Mouse (Mus musculus): ENCODE results near the gene Fam172a. TPM values are rescaled to one million over a fixed set of nuclear protein-coding genes. Genes with fewer than 3 reads are reported as not detected.

The Fam172a gene
- total and polyA plus RNA-seq, 3 experiments, result 33.4 to 89.8 (median 45.3) TPM

DNA sequence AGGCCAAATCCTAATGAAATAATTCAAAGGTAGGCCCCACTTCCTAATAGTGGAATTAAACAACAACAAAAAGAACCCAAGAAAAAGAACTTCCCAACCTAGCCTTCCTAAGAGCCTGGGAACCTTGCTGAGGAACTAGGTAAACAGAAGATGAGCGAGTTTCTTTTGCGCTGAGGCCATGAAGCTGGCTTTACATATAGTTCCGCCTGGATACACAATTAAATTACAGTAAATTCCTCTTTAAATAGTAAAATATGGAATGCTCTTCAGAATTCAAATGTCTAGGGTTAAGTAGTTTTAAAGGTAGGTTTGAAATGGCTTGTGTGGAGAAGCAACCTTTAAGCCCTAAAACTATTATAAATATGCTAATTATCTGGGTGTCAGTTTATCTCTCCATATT lies 478.4 kb downstream of the Fam172a start:
- no peak for TF ChIP-seq GATA1 (IDR thresholded peaks at IDR 0.05; ENCODE audit: borderline replicate concordance, low read length)
- no peak for TF ChIP-seq POLR2AphosphoS5 (IDR thresholded peaks at IDR 0.05; ENCODE audit: insufficient replicate concordance, low read depth, low read length)
- no peak for TF ChIP-seq CTCF (IDR thresholded peaks at IDR 0.05; ENCODE audit: low read depth, low read length)
- TF ChIP-seq GATA2 (IDR thresholded peaks at IDR 0.05; ENCODE audit: borderline replicate concordance, low read depth, low read length), result no peak
- no peak for TF ChIP-seq TAL1 (conservative IDR thresholded peaks at IDR 0.05; ENCODE audit: low read depth, low read length)
- no peak for ATAC-seq (ENCODE audit: extremely low read depth, insufficient number of reproducible peaks, low FRiP score, poor library complexity, severe bottlenecking)
- Histone ChIP-seq H3K36me3 (replicated peaks) (no peaks in the 10 kb centered on the region), H3K4me1 (ENCODE audit: insufficient read depth, low read depth, low read length) (peaks cover 3% of the 10 kb centered on the region; the same call in 1 of the 2 replicates), H3K4me3 (ENCODE audit: low read depth, low read length) (no peak overlapping the region), H3K27me3 (ENCODE audit: insufficient read depth, low read length) (peaks cover 55% of the 10 kb centered on the region), H3K9me3 (replicated peaks) (no peaks in the 10 kb centered on the region)
- DNase-seq (ENCODE audit: low spot score), result no peak

DNA sequence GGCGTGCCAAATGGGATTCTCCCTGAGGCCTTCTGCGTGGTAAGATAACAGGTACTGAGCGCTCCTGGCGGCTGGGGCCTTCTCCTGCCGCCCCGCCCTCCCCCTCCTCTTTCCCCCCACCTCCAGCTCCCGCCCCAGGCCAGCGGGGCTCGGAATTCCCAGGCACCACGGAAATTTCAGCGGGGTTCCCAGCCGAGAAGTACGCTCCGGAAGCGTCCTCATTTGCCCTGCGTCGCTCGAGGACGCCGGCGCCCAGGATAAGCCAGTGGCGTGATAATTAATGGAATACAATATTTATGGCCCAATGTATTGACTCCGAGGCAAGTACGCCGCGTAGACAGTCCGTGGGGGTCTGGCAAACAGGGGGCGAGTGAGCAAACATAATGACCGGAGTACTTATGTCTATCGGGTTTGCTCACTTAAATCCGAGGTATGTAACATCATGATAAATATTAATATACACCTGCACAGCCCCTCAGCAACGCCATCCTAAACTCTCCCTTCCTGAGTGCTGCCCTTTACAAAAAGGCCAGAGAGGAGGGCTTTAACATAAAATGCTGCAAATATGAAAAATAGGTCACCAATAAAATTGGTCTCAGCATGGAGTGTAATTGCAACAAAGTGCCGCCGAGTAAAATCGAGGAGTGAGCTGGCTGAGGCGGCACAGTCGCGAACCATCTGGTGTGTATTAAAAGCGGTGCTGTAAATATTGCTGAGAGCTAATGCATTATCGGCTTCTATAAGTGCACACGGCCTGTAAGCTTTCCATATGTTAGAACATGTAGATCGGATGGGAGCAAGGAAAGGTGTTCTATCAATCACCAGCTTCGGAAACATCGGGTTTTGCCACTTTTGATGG lies 479.5 kb downstream of the Fam172a start:
- DNase-seq (ENCODE audit: low spot score) (no peak), ATAC-seq (ENCODE audit: extremely low read depth, insufficient number of reproducible peaks, low FRiP score, poor library complexity, severe bottlenecking) (no peak)
- Histone ChIP-seq H3K4me1 (ENCODE audit: insufficient read depth, low read depth, low read length) (peaks cover 3% of the 10 kb centered on the region; the same call in 1 of the 2 replicates), H3K36me3 (replicated peaks) (no peaks in the 10 kb centered on the region), H3K27me3 (ENCODE audit: insufficient read depth, low read length) (peaks cover 54% of the 10 kb centered on the region), H3K4me3 (ENCODE audit: low read depth, low read length) (no peak overlapping the region), H3K9me3 (replicated peaks) (no peaks in the 10 kb centered on the region)
- TF ChIP-seq POLR2AphosphoS5 (IDR thresholded peaks at IDR 0.05; ENCODE audit: insufficient replicate concordance, low read depth, low read length) (no peak), TAL1 (conservative IDR thresholded peaks at IDR 0.05; ENCODE audit: low read depth, low read length) (no peak), GATA2 (IDR thresholded peaks at IDR 0.05; ENCODE audit: borderline replicate concordance, low read depth, low read length) (no peak), GATA1 (IDR thresholded peaks at IDR 0.05; ENCODE audit: borderline replicate concordance, low read length) (no peak)

DNA sequence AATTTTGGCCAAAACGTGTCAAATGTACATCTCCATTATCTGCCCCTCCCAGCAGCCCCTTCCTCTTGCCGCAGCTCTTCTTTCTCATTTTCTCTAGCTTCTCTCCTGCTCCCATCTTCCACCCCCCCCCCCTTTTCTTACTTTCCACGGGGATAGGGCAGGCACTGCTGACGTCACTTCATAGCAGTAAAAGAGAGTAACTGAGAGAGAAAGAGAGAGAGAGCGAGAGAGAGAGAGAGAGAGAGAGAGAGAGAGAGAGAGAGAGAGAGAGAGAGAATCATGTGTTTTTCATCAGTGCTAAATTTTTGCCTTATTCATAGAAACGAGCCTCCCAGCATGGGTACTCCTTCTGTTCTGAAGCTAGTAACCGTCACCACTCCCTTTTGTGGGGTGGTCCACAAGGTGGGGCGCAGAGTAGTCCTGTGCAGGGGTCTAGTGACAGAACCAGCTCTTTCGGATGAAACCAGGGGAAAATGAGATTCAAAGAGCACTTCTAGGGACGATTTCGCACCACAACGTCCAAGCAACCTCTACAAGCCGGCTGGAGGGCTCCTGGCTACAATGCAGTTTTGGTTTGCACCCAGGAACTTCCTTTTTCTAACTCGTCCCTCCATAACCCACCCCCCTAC lies 480.2 kb downstream of the Fam172a start:
- TF ChIP-seq GATA2 (IDR thresholded peaks at IDR 0.05; ENCODE audit: borderline replicate concordance, low read depth, low read length) (no peak), TAL1 (conservative IDR thresholded peaks at IDR 0.05; ENCODE audit: low read depth, low read length) (no peak), CTCF (IDR thresholded peaks at IDR 0.05; ENCODE audit: low read depth, low read length) (no peak), GATA1 (IDR thresholded peaks at IDR 0.05; ENCODE audit: borderline replicate concordance, low read length) (no peak), POLR2AphosphoS5 (IDR thresholded peaks at IDR 0.05; ENCODE audit: insufficient replicate concordance, low read depth, low read length) (no peak)
- no peaks in the 10 kb centered on the region for H3K9me3 ChIP-seq (replicated peaks)
- H3K4me3 ChIP-seq (ENCODE audit: low read depth, low read length), result no peak overlapping the region
- peaks cover 3% of the 10 kb centered on the region; the same call in 1 of the 2 replicates for H3K4me1 ChIP-seq (ENCODE audit: insufficient read depth, low read depth, low read length)
- peaks cover 62% of the 10 kb centered on the region for H3K27me3 ChIP-seq (ENCODE audit: insufficient read depth, low read length)
- ATAC-seq (ENCODE audit: extremely low read depth, insufficient number of reproducible peaks, low FRiP score, poor library complexity, severe bottlenecking), result peak; percentile 28; the same call in 1 of the 2 replicates
- no peaks in the 10 kb centered on the region for H3K36me3 ChIP-seq (replicated peaks)
- no peak for DNase-seq (ENCODE audit: low spot score)

DNA sequence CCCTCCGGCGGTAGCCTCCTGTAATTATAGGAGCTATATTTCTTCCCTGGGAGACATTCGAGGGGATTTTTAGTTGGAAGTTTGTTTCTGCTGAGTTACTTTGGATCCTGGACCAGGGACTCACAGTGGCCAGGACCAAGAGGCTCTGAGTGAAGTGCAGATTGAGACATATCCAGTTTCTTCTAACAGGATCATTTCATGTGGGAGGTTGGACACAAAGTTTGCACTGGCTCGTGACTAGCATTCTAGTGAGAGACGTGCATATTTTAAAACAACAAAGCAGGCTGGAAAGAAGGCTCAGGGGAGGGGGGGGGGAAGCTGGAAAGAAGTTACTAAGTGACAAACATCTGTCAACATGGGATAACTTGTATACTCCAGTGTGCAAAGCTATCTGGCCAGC lies 481.2 kb downstream of the Fam172a start:
- TF ChIP-seq GATA2 (IDR thresholded peaks at IDR 0.05; ENCODE audit: borderline replicate concordance, low read depth, low read length), result no peak
- no peak for TF ChIP-seq CTCF (IDR thresholded peaks at IDR 0.05; ENCODE audit: low read depth, low read length)
- TF ChIP-seq GATA1 (IDR thresholded peaks at IDR 0.05; ENCODE audit: borderline replicate concordance, low read length), result no peak
- no peak for TF ChIP-seq TAL1 (conservative IDR thresholded peaks at IDR 0.05; ENCODE audit: low read depth, low read length)
- no peak for TF ChIP-seq POLR2AphosphoS5 (IDR thresholded peaks at IDR 0.05; ENCODE audit: insufficient replicate concordance, low read depth, low read length)
- no peak for DNase-seq (ENCODE audit: low spot score)

DNA sequence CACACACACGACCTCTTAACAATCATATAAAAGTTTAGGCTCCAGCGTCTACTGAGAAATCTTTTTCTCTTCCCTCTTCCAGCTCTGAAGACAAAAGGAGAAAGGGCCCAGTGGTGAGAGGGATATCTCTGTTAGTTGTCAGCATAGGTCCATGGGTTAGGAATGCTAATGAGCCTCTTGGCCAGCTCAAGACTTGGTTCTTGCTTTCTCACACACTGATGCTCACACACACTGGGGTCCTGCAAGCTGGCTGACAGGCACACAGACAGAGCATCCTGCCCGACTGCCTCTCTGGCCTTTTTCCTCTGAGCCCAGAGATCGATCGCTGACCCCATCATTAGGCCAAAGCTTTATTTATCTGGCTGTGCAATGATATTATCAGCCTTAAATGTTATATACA lies 482.2 kb downstream of the Fam172a start:
- DNase-seq (ENCODE audit: low spot score) (no peak), ATAC-seq (ENCODE audit: extremely low read depth, insufficient number of reproducible peaks, low FRiP score, poor library complexity, severe bottlenecking) (no peak)
- Histone ChIP-seq H3K27me3 (ENCODE audit: insufficient read depth, low read length) (peaks cover 61% of the 10 kb centered on the region), H3K4me3 (ENCODE audit: low read depth, low read length) (no peak overlapping the region), H3K36me3 (replicated peaks) (no peaks in the 10 kb centered on the region), H3K4me1 (ENCODE audit: insufficient read depth, low read depth, low read length) (peaks cover 3% of the 10 kb centered on the region; the same call in 1 of the 2 replicates), H3K9me3 (replicated peaks) (no peaks in the 10 kb centered on the region)
- no peak for TF ChIP-seq CTCF (IDR thresholded peaks at IDR 0.05; ENCODE audit: low read depth, low read length)
- no peak for TF ChIP-seq GATA2 (IDR thresholded peaks at IDR 0.05; ENCODE audit: borderline replicate concordance, low read depth, low read length)
- TF ChIP-seq GATA1 (IDR thresholded peaks at IDR 0.05; ENCODE audit: borderline replicate concordance, low read length), result no peak
- TF ChIP-seq TAL1 (conservative IDR thresholded peaks at IDR 0.05; ENCODE audit: low read depth, low read length), result no peak
- no peak for TF ChIP-seq POLR2AphosphoS5 (IDR thresholded peaks at IDR 0.05; ENCODE audit: insufficient replicate concordance, low read depth, low read length)

More for the DNA sequence above, 481.2 kb downstream of the Fam172a start:
- ATAC-seq (ENCODE audit: extremely low read depth, insufficient number of reproducible peaks, low FRiP score, poor library complexity, severe bottlenecking), result no peak
- Histone ChIP-seq H3K27me3 (ENCODE audit: insufficient read depth, low read length) (peaks cover 62% of the 10 kb centered on the region), H3K4me1 (ENCODE audit: insufficient read depth, low read depth, low read length) (peaks cover 3% of the 10 kb centered on the region; the same call in 1 of the 2 replicates), H3K4me3 (ENCODE audit: low read depth, low read length) (no peak overlapping the region), H3K9me3 (replicated peaks) (no peaks in the 10 kb centered on the region), H3K36me3 (replicated peaks) (no peaks in the 10 kb centered on the region)

Measured in G1E (cell line).